Mouse (Mus musculus) bone marrow macrophage, adult 2 months (primary cell): ENCODE data around the gene Tnks1bp1. TPM values are rescaled to one million over a fixed set of nuclear protein-coding genes. Genes with fewer than 3 reads are reported as not detected.

ENCODE experiments used
- H3K27ac ChIP-seq: 2 replicates; pipeline ENCODE4 v1.5.1; 2012; ENCODE audit warnings: low read depth, low read length; ENCODE audit not compliant: insufficient read depth
- H3K4me1 ChIP-seq: 2 replicates; pipeline ENCODE4 v1.6.1; 2012; ENCODE audit warnings: low read length; ENCODE audit not compliant: control insufficient read depth, insufficient read depth
- H3K4me3 ChIP-seq: 2 replicates; pipeline ENCODE4 v1.5.1; 2012; ENCODE audit warnings: mild to moderate bottlenecking, low read length, moderate library complexity; ENCODE audit not compliant: insufficient read depth
- CTCF ChIP-seq: IDR thresholded peaks from 2 replicates; pipeline ENCODE4 v1.5.1; 2012; ENCODE audit warnings: low read depth, mild to moderate bottlenecking, low read length, moderate library complexity
- POLR2A ChIP-seq: IDR thresholded peaks from 2 replicates; pipeline ENCODE4 v1.6.1; 2012; ENCODE audit warnings: mild to moderate bottlenecking, low read depth, low read length, borderline replicate concordance
- polyA plus RNA-seq: library from polyadenylated mRNA; stranded (reverse); fragments of >200 nt; gene quantifications from 2 replicates; pipeline ENCODE4 v1.2.4, GENCODE M21; 2012; ENCODE audit not compliant: missing spikeins, insufficient read depth, insufficient read length

Tnks1bp1 gene
- polyA plus RNA-seq, 1 experiment, result 10.9 TPM

DNA sequence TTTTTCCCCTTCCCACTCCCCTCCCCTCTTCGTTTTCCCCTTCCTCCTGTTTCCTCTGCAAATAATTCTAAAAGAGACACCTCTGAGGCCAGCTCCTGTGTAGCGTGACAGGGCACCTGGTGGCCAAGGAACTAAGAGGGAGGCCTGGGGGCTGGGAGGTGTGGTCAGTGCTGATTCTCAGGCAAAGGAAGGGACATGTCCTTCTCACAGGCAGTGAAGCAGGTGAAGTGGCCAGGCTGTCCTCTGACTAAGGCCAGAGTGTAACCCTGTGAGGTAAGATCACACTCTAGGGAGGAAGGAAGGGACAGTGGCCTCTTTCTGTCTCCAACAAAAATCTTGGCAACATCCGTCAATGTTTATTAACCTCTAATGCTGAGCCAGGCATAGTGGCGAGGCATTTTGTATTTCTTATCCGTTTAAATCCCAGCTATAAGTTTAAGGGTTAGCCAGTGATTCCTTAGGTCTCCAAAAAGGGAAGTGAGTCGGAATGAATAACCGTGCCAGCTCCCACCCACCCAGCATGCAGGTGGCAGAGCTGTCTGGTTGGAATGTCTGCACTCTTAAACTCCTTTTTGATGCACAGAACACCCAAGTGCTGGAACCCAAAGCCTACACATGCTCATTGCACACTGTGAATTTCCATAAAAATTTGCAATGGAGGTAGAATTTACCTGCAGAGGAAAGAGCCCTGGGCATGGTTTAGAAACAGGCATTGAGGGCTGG lies 58.4 kb downstream of the Tnks1bp1 start:
- Histone ChIP-seq H3K4me1 (no peaks in the 10 kb centered on the region), H3K27ac (no peak overlapping the region), H3K4me3 (no peak overlapping the region)
- TF ChIP-seq CTCF, result no peak
- no peak for TF ChIP-seq POLR2A

DNA sequence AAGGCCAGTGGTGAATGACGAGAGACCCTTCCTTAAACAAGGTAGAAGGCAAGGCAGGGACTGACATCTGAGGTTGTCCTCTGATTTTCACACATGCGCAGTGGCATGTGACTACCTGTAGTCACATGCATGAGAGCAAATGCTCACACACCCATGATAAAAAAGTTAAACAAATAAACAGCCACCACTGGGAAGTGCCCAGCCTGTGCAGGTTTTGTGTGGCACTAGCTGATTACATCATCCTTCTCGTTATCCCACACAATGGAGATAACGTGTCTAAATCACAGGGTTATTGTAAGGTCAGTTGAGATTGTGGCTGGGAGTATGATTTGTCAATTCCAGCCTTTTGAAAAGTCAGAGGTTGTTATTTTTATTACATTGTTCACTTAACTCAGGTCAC lies 59.1 kb downstream of the Tnks1bp1 start:
- H3K4me3 ChIP-seq, result no peak overlapping the region
- H3K4me1 ChIP-seq, result no peaks in the 10 kb centered on the region
- H3K27ac ChIP-seq, result no peak overlapping the region
- TF ChIP-seq CTCF (no peak), POLR2A (no peak)

DNA sequence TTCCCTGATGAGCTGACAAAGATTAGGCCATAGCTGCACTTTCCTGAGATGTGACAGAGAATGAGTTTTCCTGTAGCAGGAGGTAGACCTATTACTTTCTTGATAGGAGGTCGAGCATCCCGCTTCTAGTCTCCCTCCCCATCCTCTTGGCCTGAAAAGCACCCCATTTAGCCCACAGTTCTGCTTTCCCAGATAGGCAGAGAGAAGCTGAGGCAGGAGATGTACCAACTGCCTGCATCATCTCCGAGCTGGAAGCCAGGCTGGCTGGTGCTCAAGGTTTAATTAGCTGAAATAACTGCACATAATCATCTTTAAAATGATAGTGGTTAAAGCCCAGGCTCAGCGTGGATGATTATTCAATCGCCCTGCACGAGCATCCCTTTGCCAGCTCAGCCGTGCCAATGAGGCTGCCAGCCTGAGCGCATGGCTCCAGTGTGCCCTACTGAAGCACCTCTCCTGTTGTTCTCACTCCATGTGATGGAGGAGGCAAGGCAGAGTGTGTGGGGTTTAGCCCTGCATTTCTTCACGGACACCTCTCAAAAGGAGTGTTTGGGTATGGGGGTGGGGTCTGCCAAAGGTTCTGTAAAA lies 62.6 kb downstream of the Tnks1bp1 start:
- Histone ChIP-seq H3K4me3 (no peak overlapping the region), H3K4me1 (no peaks in the 10 kb centered on the region), H3K27ac (no peak overlapping the region)
- TF ChIP-seq CTCF, result no peak
- TF ChIP-seq POLR2A, result no peak

Other genes with a start within 250 kb of the Tnks1bp1 start
- gene Ube2l6, start 249.2 kb upstream of the Tnks1bp1 start, polyA plus RNA-seq, result 107 and 110 TPM in 2 replicates
- not detected in 2 replicates for gene Smtnl1, start 225.4 kb upstream of the Tnks1bp1 start, polyA plus RNA-seq
- gene Timm10, start 221.0 kb upstream of the Tnks1bp1 start, polyA plus RNA-seq, result 20.7 TPM in 2 replicates
- not detected in 2 replicates for gene Slc43a1, start 209.2 kb upstream of the Tnks1bp1 start, polyA plus RNA-seq
- gene Rtn4rl2, start 161.3 kb upstream of the Tnks1bp1 start, polyA plus RNA-seq, result not detected in 2 replicates
- gene Slc43a3, start 111.4 kb upstream of the Tnks1bp1 start, polyA plus RNA-seq, result 14.9 and 15.3 TPM in 2 replicates
- gene Prg2, start 67.6 kb upstream of the Tnks1bp1 start, polyA plus RNA-seq, result not detected in 2 replicates
- not detected in 2 replicates for gene Prg3, start 59.8 kb upstream of the Tnks1bp1 start, polyA plus RNA-seq
- gene Ssrp1, start 10.8 kb upstream of the Tnks1bp1 start, polyA plus RNA-seq, result 96.1 and 96.7 TPM in 2 replicates
- 0.42 TPM in 1 of 2 replicates, not detected in the other for gene P2rx3, start 10.6 kb upstream of the Tnks1bp1 start, polyA plus RNA-seq
- gene Aplnr, start 88.2 kb downstream of the Tnks1bp1 start, polyA plus RNA-seq, result not detected in 2 replicates
- not detected in 2 replicates for gene Lrrc55, start 149.2 kb downstream of the Tnks1bp1 start, polyA plus RNA-seq